Mouse (Mus musculus) midbrain, embryonic 11.5 days (tissue): ENCODE data around the gene Gpc6. TPM values are rescaled to one million over a fixed set of nuclear protein-coding genes. Genes with fewer than 3 reads are reported as not detected.

Experiments
- ATAC-seq: fragments of 200-750 bp; cut with Nextera tagmentation; 2 replicates; pipeline ENCODE4 v1.8.0; 2017; ENCODE audit warnings: moderate TSS enrichment, moderate library complexity; ENCODE audit not compliant: low FRiP score
- DNase-seq: peaks from one replicate; pipeline ENCODE4 v3.0.0; 2015; ENCODE audit warnings: low spot score; ENCODE audit errors: missing footprints
- H3K27ac ChIP-seq: fragments of 300-500 bp; sonication (generic); 2 replicates; pipeline ENCODE4 v1.5.1; 2014; ENCODE audit warnings: low read depth, low read length
- H3K27me3 ChIP-seq: fragments of 300-500 bp; sonication (generic); 2 replicates; pipeline ENCODE4 v1.6.1; 2014; ENCODE audit warnings: mild to moderate bottlenecking, low read length, moderate library complexity, mixed read lengths; ENCODE audit not compliant: control insufficient read depth, insufficient read depth
- H3K36me3 ChIP-seq: fragments of 300-500 bp; sonication (generic); 2 replicates; pipeline ENCODE4 v1.6.1; 2014; ENCODE audit warnings: mild to moderate bottlenecking, low read length, moderate library complexity, mixed read lengths; ENCODE audit not compliant: control insufficient read depth, insufficient read depth
- H3K4me1 ChIP-seq: fragments of 300-500 bp; sonication (generic); 2 replicates; pipeline ENCODE4 v1.6.1; 2014; ENCODE audit warnings: low read length; ENCODE audit not compliant: control insufficient read depth, insufficient read depth
- H3K4me2 ChIP-seq: fragments of 300-500 bp; sonication (generic); 2 replicates; pipeline ENCODE4 v1.6.1; 2014; ENCODE audit warnings: mild to moderate bottlenecking, moderate library complexity
- H3K4me3 ChIP-seq: fragments of 300-500 bp; sonication (generic); 2 replicates; pipeline ENCODE4 v1.5.1; 2014; ENCODE audit warnings: low read depth, low read length
- H3K9ac ChIP-seq: fragments of 300-500 bp; sonication (generic); 2 replicates; pipeline ENCODE4 v1.6.1; 2014; ENCODE audit warnings: low read length
- H3K9me3 ChIP-seq: fragments of 300-500 bp; sonication (generic); 2 replicates; pipeline ENCODE4 v1.6.1; 2016; ENCODE audit warnings: low read length; ENCODE audit not compliant: control insufficient read depth
- WGBS: fragments of 180-500 bp; shearing (Covaris S2); extraction: QIAGEN DNeasy Blood & Tissue Kit; methylation state at CpG from one replicate; pipeline ENCODE4 v1.1.7; 2014; 5-methylcytosine and 5-hydroxymethylcytosine counted together
- polyA plus RNA-seq: library from polyadenylated mRNA; unstranded; fragments of >200 nt; fragmentation: Nextera tagmentation; extraction: Ambion mirVana; gene quantifications from 2 replicates; pipeline ENCODE4 v1.2.1, GENCODE M21; 2014

The Gpc6 gene
- 24.6 and 25.1 TPM in 2 replicates for polyA plus RNA-seq

DNA sequence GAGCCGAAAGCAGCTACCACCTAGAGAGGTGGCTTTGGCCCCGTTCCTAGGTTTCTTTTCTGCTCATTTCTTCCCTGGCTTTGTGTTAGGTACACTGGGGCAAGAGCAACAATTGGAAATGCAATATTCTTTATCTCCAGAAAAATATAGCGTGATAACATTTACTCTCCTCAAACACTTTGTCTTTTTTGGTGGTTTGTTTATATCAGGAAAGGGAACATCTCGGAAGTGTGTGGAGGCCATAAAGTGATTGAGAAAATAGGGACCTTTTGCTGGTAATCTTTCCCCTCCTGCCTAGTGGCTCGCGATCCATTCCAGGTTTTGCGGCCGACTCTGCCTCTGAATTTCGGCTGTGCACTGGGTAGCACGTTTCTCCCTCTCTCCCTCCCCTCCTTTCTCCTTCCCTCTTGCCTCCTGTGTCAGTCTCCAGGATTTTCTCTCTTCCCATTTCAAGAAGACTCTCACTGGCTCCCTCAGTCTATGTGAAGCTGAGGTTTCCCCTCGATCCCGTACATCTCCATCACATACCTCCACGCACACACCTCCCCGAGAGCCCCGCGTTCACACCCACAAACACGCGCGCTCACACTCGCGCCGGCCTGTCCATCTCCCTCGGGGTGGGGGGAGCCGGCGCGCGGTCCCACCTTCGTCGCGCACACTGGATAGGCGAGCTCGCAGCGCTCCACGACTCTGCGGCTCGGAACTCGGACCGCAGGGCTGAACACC, at the start of gene Gpc6:
Gene Gpc6 (plus strand): TSS at position 440 of the 726 bp plus-strand sequence.
- Histone ChIP-seq H3K9me3 (no peaks in the 10 kb centered on the region), H3K9ac (peak within 1 kb of the TSS; percentile 96), H3K4me1 (peaks cover 12% of the 10 kb centered on the region), H3K4me2 (peak within 1 kb of the TSS; percentile 76), H3K4me3 (peak within 1 kb of the TSS; percentile 90), H3K27ac (peak within 1 kb of the TSS; percentile 93), H3K36me3 (no peaks in the 10 kb centered on the region), H3K27me3 (no peaks in the 10 kb centered on the region)
- under 1% methylated on average over 38 of the region's 38 CpGs for WGBS
- peak; percentile 99 for DNase-seq
- peak; percentile 78 for ATAC-seq

DNA sequence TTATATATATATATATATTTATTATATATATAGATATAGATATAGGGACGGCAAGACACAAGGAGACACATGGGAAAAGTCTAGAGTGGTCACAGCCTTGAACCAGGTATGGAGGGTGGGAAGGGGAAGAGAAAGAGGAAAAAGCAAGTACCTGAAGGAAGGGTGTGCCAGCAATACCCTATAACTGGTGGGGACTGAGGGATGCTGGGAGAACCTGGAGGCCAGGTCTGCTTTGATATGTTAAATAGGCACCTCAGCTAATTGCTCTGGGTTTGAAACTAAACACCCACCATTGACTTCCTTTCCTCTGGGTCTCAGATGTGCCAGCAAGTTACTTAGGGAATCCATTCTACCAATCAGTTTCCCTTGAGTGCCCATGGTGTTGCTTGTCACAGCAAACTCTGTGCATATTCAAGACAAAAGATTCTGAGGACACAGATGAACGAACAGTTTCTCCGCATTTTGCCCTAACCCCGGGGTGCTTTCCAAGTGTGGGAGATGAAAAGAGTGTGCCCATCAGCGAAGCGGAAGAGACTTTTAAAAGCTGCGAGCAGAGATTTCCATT, 42.6 kb upstream of the Gpc6 start:
- no peak overlapping the region for H3K27ac ChIP-seq
- 34% methylated on average over 7 of the region's 7 CpGs for WGBS
- no peaks in the 10 kb centered on the region for H3K27me3 ChIP-seq
- H3K9ac ChIP-seq: no peak overlapping the region
- ATAC-seq (no peak), DNase-seq (no peak)
- no peak overlapping the region for H3K4me3 ChIP-seq
- H3K4me2 ChIP-seq: no peak overlapping the region
- no peaks in the 10 kb centered on the region for H3K9me3 ChIP-seq
- H3K4me1 ChIP-seq: no peaks in the 10 kb centered on the region
- no peaks in the 10 kb centered on the region for H3K36me3 ChIP-seq

DNA sequence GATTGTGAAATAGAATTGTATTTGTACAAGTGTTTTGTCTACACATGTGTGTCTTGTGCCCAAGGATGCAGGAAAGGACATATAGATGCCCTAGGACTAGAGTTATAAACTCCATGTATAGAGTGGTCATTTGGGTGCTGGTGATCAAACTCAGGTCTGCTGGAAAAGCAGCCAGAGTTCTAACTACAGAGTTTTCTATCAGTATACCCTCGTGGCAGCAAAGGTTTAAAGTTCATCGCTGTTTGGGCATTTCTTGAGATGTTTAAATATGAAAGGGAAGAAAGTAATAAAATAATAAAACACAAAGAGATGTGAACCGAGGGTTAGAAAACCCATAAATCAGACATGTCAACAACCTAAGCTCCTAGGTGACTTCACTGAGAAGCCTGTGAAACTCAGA, 30.8 kb upstream of the Gpc6 start:
- no peaks in the 10 kb centered on the region for H3K36me3 ChIP-seq
- no peak overlapping the region for H3K27ac ChIP-seq
- H3K4me1 ChIP-seq: no peaks in the 10 kb centered on the region
- no peak overlapping the region for H3K4me2 ChIP-seq
- DNase-seq: no peak
- no peaks in the 10 kb centered on the region for H3K27me3 ChIP-seq
- no peak overlapping the region for H3K4me3 ChIP-seq
- 85% methylated on average over 3 of the region's 3 CpGs for WGBS
- no peaks in the 10 kb centered on the region for H3K9me3 ChIP-seq
- H3K9ac ChIP-seq: no peak overlapping the region
- ATAC-seq: no peak

DNA sequence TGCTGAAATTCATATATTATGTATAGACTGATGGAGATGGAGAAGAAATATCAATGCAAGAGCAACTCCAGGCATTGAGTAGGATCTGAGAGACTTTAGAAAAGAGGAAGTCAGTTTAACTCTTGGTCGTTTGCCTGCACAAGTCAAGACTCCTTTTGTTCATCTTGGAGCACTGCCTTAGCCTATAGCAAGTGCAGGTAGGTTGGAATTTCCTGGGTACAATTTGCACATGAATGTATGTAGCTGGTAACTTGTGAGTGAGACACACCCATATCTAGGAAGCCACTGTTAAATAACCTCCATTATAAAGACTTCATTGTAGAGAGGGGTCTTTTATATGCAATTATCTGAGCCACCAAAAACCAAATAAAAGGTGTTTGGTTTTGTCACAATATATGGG, 27.1 kb upstream of the Gpc6 start:
- 55% methylated on average over 1 of the region's 1 CpGs for WGBS
- no peaks in the 10 kb centered on the region for H3K36me3 ChIP-seq
- H3K27me3 ChIP-seq: no peaks in the 10 kb centered on the region
- ATAC-seq (no peak), DNase-seq (no peak)
- H3K4me3 ChIP-seq: no peak overlapping the region
- no peaks in the 10 kb centered on the region for H3K9me3 ChIP-seq
- no peak overlapping the region for H3K4me2 ChIP-seq
- H3K9ac ChIP-seq: no peak overlapping the region
- H3K4me1 ChIP-seq: no peaks in the 10 kb centered on the region
- no peak overlapping the region for H3K27ac ChIP-seq

DNA sequence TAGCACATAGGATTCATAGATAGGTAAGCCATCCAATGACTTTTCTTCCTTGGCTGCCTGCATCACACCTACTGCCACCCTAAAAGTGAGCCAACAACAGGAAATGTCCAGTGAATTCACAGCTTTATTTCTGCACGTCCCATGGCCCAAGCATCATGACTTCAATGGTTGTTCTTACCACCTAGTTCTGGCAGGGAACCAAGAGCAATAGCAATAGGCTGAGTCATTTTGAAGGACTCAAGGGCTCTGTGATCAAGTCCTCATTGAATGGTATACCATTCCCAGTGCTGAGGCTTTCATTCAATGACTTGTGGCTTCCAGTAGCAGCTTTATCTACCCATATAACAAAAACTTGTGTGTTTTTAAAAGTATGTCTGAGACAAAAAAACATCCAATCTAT, 13.3 kb upstream of the Gpc6 start:
- no peak for ATAC-seq
- no peaks in the 10 kb centered on the region for H3K27me3 ChIP-seq

DNA sequence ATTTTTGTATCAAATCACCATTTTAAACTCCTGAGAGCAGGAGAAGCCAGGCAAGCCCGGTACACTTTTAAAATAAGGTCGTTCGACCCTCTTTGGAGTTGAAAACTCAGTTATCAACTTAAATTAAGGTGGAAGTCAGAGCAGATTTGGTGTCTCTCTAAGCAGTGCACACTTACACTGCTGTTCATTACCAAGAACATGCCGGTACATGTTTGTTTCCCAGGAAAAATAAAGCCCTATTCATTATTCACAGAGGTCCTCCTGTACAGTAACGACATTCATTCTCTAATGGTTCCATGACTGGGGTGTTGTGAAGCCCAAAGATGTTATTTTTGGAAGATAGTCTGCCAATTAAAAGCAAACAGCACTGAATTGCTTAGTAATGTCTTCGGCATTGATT, 8.2 kb upstream of the Gpc6 start:
- Histone ChIP-seq H3K27ac (no peak overlapping the region), H3K36me3 (no peaks in the 10 kb centered on the region), H3K4me3 (no peak overlapping the region), H3K4me1 (no peaks in the 10 kb centered on the region), H3K9me3 (no peaks in the 10 kb centered on the region), H3K4me2 (no peak overlapping the region), H3K27me3 (no peaks in the 10 kb centered on the region), H3K9ac (no peak overlapping the region)
- DNase-seq: no peak
- no peak for ATAC-seq
- WGBS: 88% methylated on average over 6 of the region's 6 CpGs

More for the DNA sequence above, 13.3 kb upstream of the Gpc6 start:
- no peak overlapping the region for H3K4me3 ChIP-seq
- DNase-seq: no peak
- 87% methylated on average over 1 of the region's 1 CpGs for WGBS
- no peaks in the 10 kb centered on the region for H3K9me3 ChIP-seq
- no peak overlapping the region for H3K27ac ChIP-seq
- H3K36me3 ChIP-seq: no peaks in the 10 kb centered on the region
- no peak overlapping the region for H3K9ac ChIP-seq
- H3K4me2 ChIP-seq: no peak overlapping the region
- H3K4me1 ChIP-seq: no peaks in the 10 kb centered on the region

DNA sequence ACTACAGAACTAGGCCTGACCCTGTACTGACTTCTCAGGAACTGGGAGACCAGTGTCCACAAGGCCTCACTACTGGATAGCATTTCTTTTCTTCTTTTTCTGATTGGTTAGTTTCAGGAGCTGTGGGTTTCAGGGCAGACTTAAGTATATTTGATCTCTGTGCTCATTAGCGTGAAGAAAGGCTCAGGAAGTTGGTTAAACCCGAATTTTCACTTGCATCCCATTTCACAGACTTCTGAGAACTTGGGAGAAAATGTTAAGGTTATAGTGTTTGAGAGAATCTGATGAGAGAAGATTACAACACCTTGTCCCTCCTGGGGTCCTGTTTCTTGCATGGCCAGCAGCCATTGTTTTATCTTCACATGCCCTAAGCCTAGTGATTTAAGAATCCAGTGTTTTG, 849 bp upstream of the Gpc6 start:
- H3K9ac ChIP-seq: peak overlapping the region; percentile 96; the same call in 1 of the 2 replicates
- no peak overlapping the region; the same call in 1 of the 2 replicates for H3K4me3 ChIP-seq
- ATAC-seq: no peak

DNA sequence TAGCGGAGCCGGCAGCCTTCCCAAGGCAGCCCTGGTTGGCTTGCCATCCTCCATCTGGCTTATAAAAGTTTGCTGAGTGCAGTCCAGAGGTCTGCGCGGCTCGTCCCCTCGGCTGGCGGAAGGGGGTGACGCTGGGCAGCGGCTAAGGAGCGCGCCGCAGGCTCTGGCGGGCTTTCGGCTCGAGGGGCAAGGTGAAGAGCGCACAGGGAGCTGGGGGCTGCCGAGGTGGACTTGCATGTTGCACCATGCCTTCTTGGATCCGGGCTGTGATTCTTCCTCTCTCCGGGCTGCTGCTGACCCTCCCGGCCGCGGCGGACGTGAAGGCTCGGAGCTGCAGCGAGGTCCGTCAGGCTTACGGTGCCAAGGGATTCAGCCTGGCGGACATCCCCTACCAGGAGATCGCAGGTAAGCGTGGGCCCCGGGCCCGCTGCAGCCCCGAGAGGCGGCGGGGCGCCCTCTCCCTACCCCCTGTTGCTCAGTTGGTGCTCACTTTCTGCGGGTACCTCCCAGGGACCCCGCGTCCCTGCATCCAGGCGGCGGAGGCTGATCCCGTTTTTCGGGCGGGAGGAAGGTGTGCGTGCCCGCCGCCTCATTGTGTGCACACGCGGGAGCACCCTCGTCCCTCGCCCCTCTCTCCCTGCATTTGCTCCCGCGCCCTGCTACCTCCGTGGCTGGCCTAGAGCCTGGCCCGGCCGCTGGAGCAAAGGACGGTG, 732 bp downstream of the Gpc6 start:
- Histone ChIP-seq H3K9me3 (no peaks in the 10 kb centered on the region), H3K27me3 (no peaks in the 10 kb centered on the region)
- ATAC-seq: peak; percentile 52

More for the DNA sequence above, 849 bp upstream of the Gpc6 start:
- H3K4me1 ChIP-seq: peaks cover 11% of the 10 kb centered on the region
- H3K36me3 ChIP-seq: no peaks in the 10 kb centered on the region
- no peaks in the 10 kb centered on the region for H3K9me3 ChIP-seq
- peak overlapping the region; percentile 76 for H3K4me2 ChIP-seq
- H3K27ac ChIP-seq: no peak overlapping the region
- H3K27me3 ChIP-seq: no peaks in the 10 kb centered on the region
- WGBS: 14% methylated on average over 2 of the region's 2 CpGs
- DNase-seq: peak; percentile 91

More for the DNA sequence above, 732 bp downstream of the Gpc6 start:
- H3K36me3 ChIP-seq: no peaks in the 10 kb centered on the region
- H3K27ac ChIP-seq: peak overlapping the region; percentile 93
- peak overlapping the region; percentile 96 for H3K9ac ChIP-seq
- peak overlapping the region; percentile 76 for H3K4me2 ChIP-seq
- peaks cover 12% of the 10 kb centered on the region for H3K4me1 ChIP-seq
- WGBS: 0% methylated on average over 57 of the region's 58 CpGs
- peak overlapping the region; percentile 90 for H3K4me3 ChIP-seq
- DNase-seq: peak; percentile 97
